Mouse (Mus musculus): ENCODE measurements at regions not wholly inside any gene's neighbourhood (a gene's known extent, or its start where the extent isn't known, plus 50 kb on each side); places are given as distances from the start of the nearest gene placed in this dataset.

DNA sequence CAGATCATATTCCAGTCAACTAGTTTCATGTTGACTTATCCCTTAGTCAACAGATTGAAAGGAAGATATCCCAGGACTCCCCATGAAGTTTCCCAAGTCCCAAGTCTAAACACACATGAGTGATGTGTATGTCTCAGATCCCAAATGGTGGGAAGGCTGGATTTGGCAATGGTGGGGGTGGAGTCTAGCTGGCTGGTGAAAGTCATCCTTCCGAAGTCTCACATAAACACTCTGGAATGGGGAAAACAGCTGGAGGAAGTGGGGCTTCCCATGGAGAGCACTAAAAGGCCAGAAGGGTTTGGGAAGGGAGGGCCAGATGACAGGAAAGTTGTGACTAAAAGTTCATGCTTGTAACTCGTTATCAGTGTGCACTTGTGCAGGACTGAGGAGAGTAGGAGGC is 628.8 kb upstream of the Id2 start:
- TF ChIP-seq CTCF (IDR thresholded peaks at IDR 0.05): no peak
- no peak for TF ChIP-seq EP300 (IDR thresholded peaks at IDR 0.05)

All from lung, postnatal 0 days (tissue).